Mouse (Mus musculus) left cerebral cortex, adult 11 months (tissue): ENCODE measurements around the gene Shf.
"Not testable (repeated sequence)": the region's sequence is repeated elsewhere in the genome, so short reads cannot be mapped to it uniquely, and the experiment has no call there.

Experiments
- DNase-seq: peaks from one replicate; pipeline ENCODE4 v3.0.0; 2022; ENCODE audit warnings: low spot score

The Shf gene

DNA sequence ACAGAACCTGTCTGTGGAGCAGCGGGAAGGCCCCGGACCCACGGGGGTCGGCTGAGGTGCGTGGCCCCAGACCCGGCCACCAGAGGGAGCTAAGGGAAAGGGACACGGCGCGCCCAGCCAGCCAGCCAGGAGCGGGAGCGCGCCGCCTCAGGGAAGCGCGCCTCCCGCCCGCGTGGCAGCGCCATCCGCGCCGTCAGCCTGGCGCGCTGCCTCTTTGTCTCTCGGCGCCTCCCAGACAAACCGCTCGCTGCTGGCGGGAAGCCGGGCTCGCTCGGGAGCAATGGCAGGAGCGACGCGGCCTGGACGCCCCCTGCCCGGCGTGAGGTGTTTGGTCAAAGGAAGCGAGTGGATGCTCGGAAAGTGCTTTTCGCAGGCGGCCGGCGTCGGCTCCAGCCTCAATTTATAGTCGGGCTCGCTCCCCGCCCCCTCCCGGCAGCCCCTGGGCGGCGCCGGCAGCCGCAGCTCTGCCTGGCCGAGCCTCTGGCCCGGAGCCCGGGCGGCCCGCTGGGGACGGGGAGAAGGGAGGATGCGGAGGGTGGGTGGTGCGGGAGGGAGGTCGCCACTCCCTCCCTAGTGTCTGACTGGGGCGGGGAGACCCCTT is 20.3 kb downstream of the Shf start:
- peak; percentile 86 for DNase-seq

GRCm38 (mm10) chr2:122347257-122347656 is 21.7 kb downstream of the Shf start:
- no peak for DNase-seq

DNA sequence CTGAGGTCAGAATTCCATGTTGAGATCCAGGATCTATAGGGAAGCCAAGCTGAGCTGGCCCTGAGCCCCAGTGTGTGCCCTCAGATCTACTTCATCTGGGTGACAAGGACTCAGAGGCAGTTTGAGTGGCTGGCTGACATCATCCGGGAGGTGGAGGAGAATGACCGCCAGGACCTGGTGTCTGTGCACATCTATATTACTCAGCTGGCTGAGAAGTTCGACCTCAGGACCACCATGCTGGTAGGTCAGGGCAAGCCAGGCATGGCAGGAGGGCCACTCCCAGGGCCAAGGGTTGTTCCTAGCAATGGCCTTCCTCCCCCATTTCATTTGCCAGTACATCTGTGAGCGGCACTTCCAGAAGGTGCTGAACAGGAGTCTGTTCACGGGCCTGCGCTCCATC is 22.8 kb downstream of the Shf start:
- not testable (repeated sequence) for DNase-seq

- no peak for DNase-seq
These were observed 23.7 kb downstream of the Shf start for GRCm38 (mm10) chr2:122345106-122345893.

DNA sequence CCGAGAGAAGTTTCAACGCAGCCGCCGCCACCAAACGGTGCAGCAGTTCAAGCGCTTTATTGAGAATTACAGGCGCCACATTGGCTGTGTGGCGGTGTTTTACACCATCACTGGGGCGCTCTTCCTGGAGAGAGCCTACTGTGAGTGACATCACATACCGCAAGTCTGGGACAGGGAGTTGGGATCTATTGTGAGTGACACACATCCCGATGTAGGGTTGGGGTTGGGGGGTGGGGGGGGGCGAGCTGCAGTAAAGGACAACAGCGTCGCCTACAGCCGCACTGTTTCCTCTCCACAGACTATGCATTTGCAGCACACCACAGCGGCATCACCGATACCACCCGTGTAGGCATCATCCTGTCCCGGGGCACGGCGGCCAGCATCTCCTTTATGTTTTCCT is 31.7 kb downstream of the Shf start:
- no peak for DNase-seq

GRCm38 (mm10) chr2:122334170-122334569 is 34.8 kb downstream of the Shf start:
- DNase-seq: no peak

GRCm38 (mm10) chr2:122332222-122332621 is 36.7 kb downstream of the Shf start:
- DNase-seq: no peak

GRCm38 (mm10) chr2:122330317-122330716 is 38.6 kb downstream of the Shf start:
- not testable (repeated sequence) for DNase-seq

DNA sequence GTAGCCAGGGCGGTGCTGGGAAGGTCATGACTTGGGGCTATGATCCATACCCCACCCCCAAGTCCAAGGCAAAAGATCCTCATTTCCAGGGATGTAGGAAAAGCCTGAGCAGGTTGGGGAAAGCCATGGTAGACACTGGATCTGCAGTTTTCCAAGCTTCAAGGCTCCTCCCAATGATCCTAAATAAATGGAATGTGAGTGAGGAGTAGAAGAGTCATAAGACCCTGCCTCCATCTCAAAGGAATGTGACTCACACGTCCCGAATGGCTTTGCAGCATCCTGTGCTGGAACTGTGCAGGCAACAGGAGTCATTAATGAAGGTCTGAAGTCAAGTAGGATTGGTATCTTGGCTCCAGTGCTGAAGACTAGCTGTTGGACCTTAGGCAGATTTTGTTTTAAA is 41.0 kb downstream of the Shf start:
- no peak for DNase-seq

DNA sequence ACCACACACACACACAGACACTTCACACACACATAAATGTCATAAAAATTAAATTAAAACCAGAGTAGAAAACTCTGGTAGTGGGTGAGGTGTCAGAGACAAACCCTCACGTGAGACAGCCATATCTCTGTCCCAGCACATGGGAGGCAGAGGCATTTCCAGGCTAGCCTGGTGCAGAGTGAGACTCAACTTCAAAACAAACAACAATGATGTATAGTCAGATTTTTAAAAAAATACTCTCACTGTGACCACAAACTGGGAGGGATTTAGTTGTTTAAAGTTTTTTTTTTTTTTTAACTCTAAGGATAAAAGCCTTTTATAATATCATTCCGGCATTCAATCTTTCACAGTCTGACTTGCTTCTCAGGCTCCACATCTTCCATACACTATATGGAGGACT is 43.6 kb downstream of the Shf start:
- DNase-seq: no peak

DNA sequence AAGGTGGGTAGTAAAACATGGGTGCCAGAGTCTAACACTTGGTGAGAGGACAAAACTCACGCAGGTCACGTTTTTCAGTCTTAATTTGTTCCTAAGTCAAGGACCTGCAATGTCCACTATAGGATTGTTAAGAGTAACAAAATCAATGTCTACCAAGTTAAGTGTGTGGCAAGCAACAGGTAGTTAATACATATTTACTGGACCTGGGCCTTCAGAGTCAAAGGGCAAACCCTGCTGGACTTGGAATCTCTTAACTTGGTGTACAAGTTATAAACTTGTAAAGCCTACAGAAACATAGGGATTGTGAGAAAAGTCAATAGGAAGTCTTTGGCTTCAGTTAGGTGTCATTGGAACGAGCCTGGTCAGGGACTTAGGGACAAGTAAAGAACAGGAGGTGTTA is 44.4 kb downstream of the Shf start:
- no peak for DNase-seq

DNA sequence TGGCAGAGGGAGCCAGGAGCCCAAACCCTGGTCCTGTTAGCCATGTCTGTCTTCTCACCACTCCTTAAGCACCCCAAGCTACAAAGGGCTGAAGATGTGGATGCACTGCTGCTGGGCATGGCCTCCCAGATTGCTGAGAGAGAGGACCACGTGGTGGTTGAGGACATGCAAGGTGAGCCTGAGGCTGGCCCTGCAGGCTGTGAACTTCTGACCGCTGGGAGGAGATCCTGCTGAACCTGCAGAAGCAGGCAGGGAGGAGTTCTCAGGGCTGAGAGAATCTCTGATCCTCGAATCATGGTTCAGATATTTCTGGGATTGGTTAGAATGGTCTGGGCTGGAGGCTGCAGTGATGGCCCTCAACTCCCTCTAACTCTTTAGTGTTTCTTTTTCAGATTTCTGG is 45.0 kb downstream of the Shf start:
- DNase-seq: no peak

DNA sequence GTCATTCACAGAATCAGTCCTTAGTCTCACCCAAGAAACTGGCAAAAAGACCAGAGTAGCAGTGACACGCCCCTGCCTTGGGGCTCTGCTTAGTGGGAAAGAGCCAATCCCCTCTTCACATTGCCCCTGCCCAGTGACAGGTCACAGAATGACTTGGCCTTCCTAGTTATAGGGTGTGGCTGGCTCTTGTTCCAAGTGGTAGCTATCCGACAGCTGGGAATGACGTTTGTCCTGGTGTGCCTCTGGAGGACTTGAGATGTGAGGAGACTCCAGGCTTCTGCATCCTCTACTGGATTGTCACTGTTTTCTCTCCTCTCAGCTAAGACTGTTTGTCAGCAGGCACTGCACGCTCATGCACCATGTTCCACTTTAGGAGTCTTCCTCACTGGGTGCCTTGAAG is 51.6 kb downstream of the Shf start:
- no peak for DNase-seq

GRCm38 (mm10) chr2:122315372-122315771 is 53.6 kb downstream of the Shf start, which contains the start of gene Duox1:
TSS of gene Duox1 (plus strand) at chr2:122315672.
- no peak for DNase-seq

DNA sequence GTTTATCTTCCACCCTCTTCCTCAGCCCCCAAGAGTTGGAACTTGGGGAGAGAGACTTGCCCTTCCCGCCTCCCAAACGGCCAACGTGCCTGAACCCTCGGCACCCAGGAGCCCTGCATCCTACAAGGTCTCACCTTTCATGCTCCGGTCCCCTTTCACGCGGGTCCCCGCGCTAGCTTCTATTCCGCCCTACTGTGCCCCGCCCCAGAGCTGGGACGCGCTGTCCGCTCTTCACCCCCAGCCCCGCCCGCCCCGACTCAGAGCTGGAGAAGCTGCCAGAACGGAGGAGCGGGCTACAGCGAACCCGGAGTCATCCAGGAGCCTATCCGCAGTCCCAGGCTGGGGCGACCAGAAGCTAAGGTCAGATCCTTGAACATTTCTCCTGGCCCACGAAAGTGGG is 55.4 kb downstream of the Shf start, which contains the start of gene Duoxa1:
Duoxa1 (minus strand) TSS at position 195 of the 400 bp plus-strand sequence.
- DNase-seq: no peak

- no peak for DNase-seq
These were observed 56.1 kb downstream of the Shf start for GRCm38 (mm10) chr2:122312722-122313417.

GRCm38 (mm10) chr2:122311561-122311960 is 57.4 kb downstream of the Shf start:
- DNase-seq: no peak

GRCm38 (mm10) chr2:122309647-122310046 is 59.3 kb downstream of the Shf start:
- DNase-seq: no peak

DNA sequence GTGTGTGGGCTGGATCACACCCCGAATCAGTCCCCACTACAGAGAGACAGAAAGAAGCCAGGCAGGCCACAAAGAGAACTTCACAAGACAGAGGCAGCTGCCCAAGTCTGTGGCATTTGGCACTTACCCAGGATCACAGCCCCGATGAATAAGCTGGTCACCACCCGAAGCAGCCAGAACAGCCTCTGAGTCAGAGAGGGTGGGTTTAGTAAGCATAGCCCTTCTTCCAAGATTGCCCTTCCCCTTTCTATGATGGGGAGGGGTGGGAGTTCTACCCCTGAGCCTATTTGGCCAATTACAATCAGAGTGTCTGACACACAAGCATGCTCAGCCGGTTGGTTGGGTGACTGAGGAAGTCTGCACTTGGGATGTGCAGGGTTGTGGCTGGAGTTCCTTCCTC is 62.8 kb downstream of the Shf start:
- no peak for DNase-seq

GRCm38 (mm10) chr2:122305097-122305892 is 63.7 kb downstream of the Shf start:
- DNase-seq: no peak

GRCm38 (mm10) chr2:122304544-122304943 is 64.4 kb downstream of the Shf start:
- no peak for DNase-seq

DNA sequence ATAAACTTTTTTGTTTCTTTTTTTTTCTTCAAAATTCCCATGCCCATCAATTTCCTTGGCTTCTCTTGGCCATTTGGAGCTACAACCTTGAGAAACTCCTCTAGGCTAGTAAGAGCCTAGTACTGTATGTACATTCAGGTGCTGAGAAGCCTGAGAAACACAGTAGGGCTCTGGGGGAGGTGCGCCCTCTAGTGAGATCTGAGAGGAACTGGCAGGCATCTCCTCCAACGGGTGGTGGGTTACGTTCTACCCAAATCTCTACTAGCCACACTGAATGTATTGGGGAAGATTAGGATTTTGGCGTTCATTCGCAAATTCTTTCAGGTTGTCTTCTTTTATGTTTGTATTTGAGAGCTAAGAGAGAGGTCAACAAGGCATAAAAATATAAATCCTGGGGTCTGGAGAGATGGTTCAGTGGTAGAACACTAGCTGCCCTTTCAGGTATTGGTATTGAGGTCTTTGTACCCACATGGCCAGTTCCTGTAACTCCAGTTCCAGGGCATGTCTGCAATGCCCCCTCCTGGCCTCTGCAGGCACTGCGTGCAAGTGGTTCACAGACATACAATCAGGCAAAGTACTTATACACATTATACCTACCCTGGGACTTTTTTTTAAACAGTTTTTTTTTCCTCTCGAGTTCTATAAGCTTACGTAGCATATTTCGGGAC is 66.3 kb downstream of the Shf start:
- DNase-seq: no peak
